Comparison of ENCODE assay signal across 15 mouse cellular contexts in the genomic region with DNA sequence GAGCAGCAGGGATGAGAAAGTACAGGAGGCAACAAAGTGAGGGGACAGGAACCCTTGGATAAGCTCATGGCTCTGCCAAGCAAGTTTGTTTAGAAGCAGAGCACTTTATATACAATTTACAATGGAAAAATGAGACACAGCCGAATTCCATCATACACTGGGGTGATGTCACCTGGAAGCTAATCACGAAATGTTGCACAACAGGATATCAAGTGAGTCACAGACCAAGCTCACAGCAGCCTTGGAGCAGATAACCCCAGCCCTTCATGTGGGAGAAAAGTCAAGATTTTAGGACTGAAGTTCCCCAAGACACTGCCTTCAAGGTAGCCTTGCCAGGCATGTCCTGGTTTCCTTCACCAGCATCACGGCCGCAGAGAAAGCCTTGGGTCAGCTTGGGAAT. TPM values are rescaled to one million over a fixed set of nuclear protein-coding genes. Genes with fewer than 3 reads are reported as not detected.
DNase-seq lines count a peak whose midpoint lies in the region; ATAC-seq and TF ChIP-seq lines count a peak whose summit lies in the region.
"Had no signal": no experiment of that assay in that cellular context is flagged by ENCODE, and none has a peak within 500 bp of the region (broad histone marks: within the 10 kb centered on the region; RNA-seq: fewer than 3 reads in every experiment).

No protein-coding gene starts in this region.

- peaks cover 34% of the 10 kb centered on the region for H3K4me1 ChIP-seq in lung, postnatal 0 days (ENCODE audit: insufficient read depth, low read depth, low read length)

- no peak overlapping the region for H3K9ac ChIP-seq in lung, postnatal 0 days (replicated peaks; ENCODE audit: low read depth)
- H3K9ac ChIP-seq: embryonic facial prominence, embryonic 13.5 days had no signal

- ATAC-seq in lung, postnatal 0 days: peak; percentile 56
- ATAC-seq: forebrain, embryonic 16.5 days had no signal

- no peak for DNase-seq in gastrocnemius, adult 2 months
- DNase-seq in gastrocnemius, postnatal 14 days: no peak
- DNase-seq in gonadal fat pad, adult 2 months (ENCODE audit: low read depth): peak; percentile 22
- peak; percentile 83 for DNase-seq in lung, postnatal 0 days (ENCODE audit: low spot score)
- no peak for DNase-seq in cerebellum, postnatal 10 days
- no peak for DNase-seq in layer of hippocampus, postnatal 36 days
- no peak for DNase-seq in kidney, adult 9 months
- DNase-seq: cerebellum, adult 9-11 months had no signal

- no peaks in the 10 kb centered on the region for H3K9me3 ChIP-seq in lung, postnatal 0 days (ENCODE audit: low read length)
- H3K9me3 ChIP-seq: embryonic facial prominence, embryonic 13.5 days; hindbrain, embryonic 10.5 days had no signal

- no peaks in the 10 kb centered on the region for H3K79me2 ChIP-seq in C2C12 (ENCODE audit: control insufficient read depth, insufficient read depth)

- WGBS in lung, postnatal 0 days: 41% methylated on average over 4 of the region's 4 CpGs

- H3ac ChIP-seq in C2C12 (ENCODE audit: control insufficient read depth, insufficient read length, low read depth): no peak overlapping the region

- H3K36me3 ChIP-seq in C2C12 (ENCODE audit: control insufficient read depth, insufficient read depth): no peaks in the 10 kb centered on the region
- no peaks in the 10 kb centered on the region for H3K36me3 ChIP-seq in lung, postnatal 0 days (ENCODE audit: insufficient read depth, low read length)

- no peak overlapping the region for H3K4me2 ChIP-seq in lung, postnatal 0 days (replicated peaks; ENCODE audit: low read depth, low read length)
- H3K4me2 ChIP-seq: embryonic facial prominence, embryonic 13.5 days; liver, embryonic 11.5 days had no signal

- peaks cover 1% of the 10 kb centered on the region for H3K79me3 ChIP-seq in C2C12 (ENCODE audit: low read depth)

- no peak for TF ChIP-seq CTCF in gastrocnemius, adult 2 months (IDR thresholded peaks at IDR 0.05)
- no peak for TF ChIP-seq CTCF in C2C12 (IDR thresholded peaks at IDR 0.05; ENCODE audit: control insufficient read depth, insufficient read depth, insufficient read length)
- no peak; the same call in 1 of the 2 replicates for TF ChIP-seq CTCF in lung, postnatal 0 days (IDR thresholded peaks at IDR 0.05)

- no peak overlapping the region for H3K4me3 ChIP-seq in gastrocnemius, adult 2 months
- H3K4me3 ChIP-seq in C2C12 (ENCODE audit: insufficient read depth, poor library complexity, severe bottlenecking): no peak overlapping the region
- no peak overlapping the region for H3K4me3 ChIP-seq in lung, postnatal 0 days (ENCODE audit: low read depth, low read length)
- H3K4me3 ChIP-seq: embryonic facial prominence, embryonic 13.5 days; hindbrain, embryonic 10.5 days; left cerebral cortex, adult 2 months had no signal

- no peaks in the 10 kb centered on the region for H3K27me3 ChIP-seq in C2C12 (ENCODE audit: control insufficient read depth, insufficient read depth, insufficient read length)
- H3K27me3 ChIP-seq in lung, postnatal 0 days (replicated peaks; ENCODE audit: insufficient read depth, low read length): no peaks in the 10 kb centered on the region
- H3K27me3 ChIP-seq: embryonic facial prominence, embryonic 13.5 days had no signal

- TF ChIP-seq EP300 in lung, postnatal 0 days (IDR thresholded peaks at IDR 0.05): peak; percentile 85

- peak overlapping the region; percentile 57 for H3K27ac ChIP-seq in gastrocnemius, adult 2 months
- peak overlapping the region; percentile 49; the same call in 1 of the 2 replicates for H3K27ac ChIP-seq in lung, postnatal 0 days (ENCODE audit: low read length)
- H3K27ac ChIP-seq: embryonic facial prominence, embryonic 13.5 days; hindbrain, embryonic 10.5 days; kidney, postnatal 0 days; left cerebral cortex, adult 2 months had no signal

- intact Hi-C loops in gastrocnemius, adult 2 months (cut with DNase I): no loop called here
- intact Hi-C loops in gastrocnemius, postnatal 14 days (cut with DNase I; ENCODE audit: low total_unique reads): no loop called here

TF ChIP-seq in C2C12, 6 proteins besides CTCF, POLR2A, EP300 and RAD21:
- TF ChIP-seq MYOG (IDR thresholded peaks at IDR 0.05; ENCODE audit: control insufficient read depth, extremely low read depth, insufficient read length) (no peak), MYOD1 (IDR thresholded peaks at IDR 0.05; ENCODE audit: control insufficient read depth, insufficient read length, low read depth) (no peak), FOSL1 (IDR thresholded peaks at IDR 0.05; ENCODE audit: insufficient read depth, low read length, poor library complexity, severe bottlenecking) (peak; percentile 14), USF1 (IDR thresholded peaks at IDR 0.05; ENCODE audit: low read depth) (no peak), CEBPB (IDR thresholded peaks at IDR 0.05; ENCODE audit: low read depth) (peak; percentile 98), MAX (IDR thresholded peaks at IDR 0.05) (peak; percentile 22)
TF ChIP-seq in C2C12: peak in this region for 3.

RNA-seq across cellular contexts. Expression of a gene that starts 22.7 kb away (rescaled TPM):
- total RNA-seq in gastrocnemius, adult 2 months (2021): 10 to 100 TPM; 27.1 to 30.9 TPM
- 10 to 100 TPM; 21.8 to 23.4 TPM for total RNA-seq in gastrocnemius, postnatal 14 days (2021)
- polyA plus RNA-seq in C2C12 (2012; fragmentation: generic; extraction: Trizol): 16.6 TPM
- polyA plus RNA-seq in gonadal fat pad, adult 2 months (2012; rRNA removed): 128 and 141 TPM in 2 replicates
- 45.4 and 50.6 TPM in 2 replicates for polyA plus RNA-seq in lung, postnatal 0 days (2015; fragmentation: Nextera tagmentation; extraction: Ambion mirVana)
- total RNA-seq in layer of hippocampus, postnatal 36 days (2021): 10 to 100 TPM; 51.5 to 61.5 TPM

Comparison
In these comparisons a context has a peak if more than half of its experiments do, and no peak if none do; other contexts are left out.
1. DNase-seq: peak in gonadal fat pad, adult 2 months (single experiment) and lung, postnatal 0 days (single experiment); none in gastrocnemius, adult 2 months (single experiment), gastrocnemius, postnatal 14 days (single experiment), cerebellum, postnatal 10 days (0 of 2), layer of hippocampus, postnatal 36 days (0 of 2) and kidney, adult 9 months (single experiment).